8 mouse cellular contexts compared by ENCODE assay signal in the genomic region with DNA sequence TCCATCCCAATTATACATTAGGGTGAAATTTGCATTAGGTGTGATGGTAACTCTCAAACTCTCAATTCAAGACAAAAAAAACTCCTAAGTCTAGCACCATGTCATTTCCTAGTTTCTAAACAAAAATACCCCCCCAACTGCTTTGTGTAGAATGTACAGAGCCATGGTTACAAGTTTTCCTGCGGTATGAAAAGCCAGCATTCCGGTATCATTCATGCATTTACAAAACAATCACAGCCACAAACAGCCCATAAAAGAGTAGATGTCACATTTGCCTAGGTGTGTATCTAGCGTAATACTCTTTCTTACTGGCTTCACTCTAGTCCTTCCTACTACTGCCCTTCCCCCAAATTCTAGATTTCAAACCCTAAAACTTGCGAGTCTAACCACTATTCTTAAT. TPM values are rescaled to one million over a fixed set of nuclear protein-coding genes. Genes with fewer than 3 reads are reported as not detected.
DNase-seq lines count a peak whose midpoint lies in the region; ATAC-seq and TF ChIP-seq lines count a peak whose summit lies in the region.

No protein-coding gene starts in this region.

- ATAC-seq in lung, embryonic 14.5 days (ENCODE audit: insufficient read depth): no peak
- no peak for ATAC-seq in embryonic facial prominence, embryonic 14.5 days (ENCODE audit: low read depth)
- ATAC-seq in intestine, postnatal 0 days: no peak
- no peak for ATAC-seq in neural tube, embryonic 15.5 days (ENCODE audit: low FRiP score)
- no peak for ATAC-seq in inflammation-experienced regulatory T-cells, adult 6 months

- peaks cover 23% of the 10 kb centered on the region for H3K4me1 ChIP-seq in lung, embryonic 14.5 days (ENCODE audit: insufficient read depth)
- peaks cover 28% of the 10 kb centered on the region for H3K4me1 ChIP-seq in embryonic facial prominence, embryonic 14.5 days (ENCODE audit: control insufficient read depth, insufficient read depth, low read length)
- H3K4me1 ChIP-seq in intestine, postnatal 0 days (replicated peaks; ENCODE audit: control insufficient read depth, insufficient read depth, low read length): peaks cover 7% of the 10 kb centered on the region; the same call in 1 of the 2 replicates
- H3K4me1 ChIP-seq in neural tube, embryonic 15.5 days: peaks cover 32% of the 10 kb centered on the region

- H3K9me3 ChIP-seq in lung, embryonic 14.5 days (ENCODE audit: low read depth, low read length): no peaks in the 10 kb centered on the region
- no peaks in the 10 kb centered on the region for H3K9me3 ChIP-seq in embryonic facial prominence, embryonic 14.5 days (ENCODE audit: control insufficient read depth, low read length)
- no peaks in the 10 kb centered on the region for H3K9me3 ChIP-seq in intestine, postnatal 0 days (ENCODE audit: control insufficient read depth)
- H3K9me3 ChIP-seq in neural tube, embryonic 15.5 days (replicated peaks): no peaks in the 10 kb centered on the region

- peak; percentile 41 for DNase-seq in lung, embryonic 14.5 days
- no peak for DNase-seq in lung, postnatal 14 days
- peak; percentile 11 for DNase-seq in embryonic facial prominence, embryonic 14.5 days (ENCODE audit: low spot score)
- no peak for DNase-seq in urinary bladder, postnatal 25 days (ENCODE audit: low spot score)
- no peak for DNase-seq in cerebellum, postnatal 10 days

- WGBS in lung, embryonic 14.5 days: 14% methylated on average over 4 of the region's 4 CpGs
- 9% methylated on average over 4 of the region's 4 CpGs for WGBS in embryonic facial prominence, embryonic 14.5 days
- WGBS in intestine, postnatal 0 days: 30% methylated on average over 4 of the region's 4 CpGs
- 4% methylated on average over 4 of the region's 4 CpGs for WGBS in neural tube, embryonic 15.5 days

- TF ChIP-seq CTCF in lung, embryonic 14.5 days (IDR thresholded peaks at IDR 0.05; ENCODE audit: low read depth): no peak
- TF ChIP-seq CTCF in intestine, postnatal 0 days (IDR thresholded peaks at IDR 0.05; ENCODE audit: low read depth): no peak

- no peaks in the 10 kb centered on the region for H3K27me3 ChIP-seq in lung, embryonic 14.5 days (ENCODE audit: insufficient read depth, low read length)
- H3K27me3 ChIP-seq in embryonic facial prominence, embryonic 14.5 days (replicated peaks; ENCODE audit: control insufficient read depth, insufficient read depth, low read length): no peaks in the 10 kb centered on the region
- no peaks in the 10 kb centered on the region for H3K27me3 ChIP-seq in intestine, postnatal 0 days (replicated peaks; ENCODE audit: control insufficient read depth, insufficient read depth, low read length)
- H3K27me3 ChIP-seq in neural tube, embryonic 15.5 days (replicated peaks): no peaks in the 10 kb centered on the region

- H3K4me2 ChIP-seq in lung, embryonic 14.5 days: peak overlapping the region; percentile 79
- peak overlapping the region; percentile 77 for H3K4me2 ChIP-seq in embryonic facial prominence, embryonic 14.5 days (ENCODE audit: low read depth, low read length)
- peak overlapping the region; percentile 76 for H3K4me2 ChIP-seq in intestine, postnatal 0 days (replicated peaks; ENCODE audit: low read depth)
- H3K4me2 ChIP-seq in neural tube, embryonic 15.5 days: peak overlapping the region; percentile 79

- H3K9ac ChIP-seq in lung, embryonic 14.5 days: peak overlapping the region; percentile 52
- H3K9ac ChIP-seq in embryonic facial prominence, embryonic 14.5 days (ENCODE audit: low read depth, low read length): peak overlapping the region; percentile 86
- H3K9ac ChIP-seq in intestine, postnatal 0 days (ENCODE audit: low read depth, low read length): 0 out of 2 replicates have a peak overlapping the region, but pooled peaks have one; percentile 81
- H3K9ac ChIP-seq in neural tube, embryonic 15.5 days (replicated peaks): peak overlapping the region; percentile 48

- H3K4me3 ChIP-seq in lung, embryonic 14.5 days (ENCODE audit: low read depth, low read length): peak overlapping the region; percentile 62
- H3K4me3 ChIP-seq in embryonic facial prominence, embryonic 14.5 days (ENCODE audit: low read depth, low read length): peak overlapping the region; percentile 81
- H3K4me3 ChIP-seq in intestine, postnatal 0 days (ENCODE audit: low read depth, low read length): peak overlapping the region; percentile 79
- peak overlapping the region; percentile 73 for H3K4me3 ChIP-seq in neural tube, embryonic 15.5 days (replicated peaks)

- peaks cover 14% of the 10 kb centered on the region; the same call in 1 of the 2 replicates for H3K36me3 ChIP-seq in lung, embryonic 14.5 days (ENCODE audit: insufficient read depth)
- H3K36me3 ChIP-seq in embryonic facial prominence, embryonic 14.5 days (ENCODE audit: control insufficient read depth, insufficient read depth, low read length): peaks cover 13% of the 10 kb centered on the region; the same call in 1 of the 2 replicates
- no peaks in the 10 kb centered on the region for H3K36me3 ChIP-seq in intestine, postnatal 0 days (ENCODE audit: control insufficient read depth, insufficient read depth)
- 0 out of 2 replicates have a peak, but pooled peaks cover 10% of the 10 kb centered on the region for H3K36me3 ChIP-seq in neural tube, embryonic 15.5 days

- peak overlapping the region; percentile 85; the same call in 1 of the 2 replicates for H3K27ac ChIP-seq in lung, embryonic 14.5 days (ENCODE audit: low read depth)
- peak overlapping the region; percentile 93 for H3K27ac ChIP-seq in embryonic facial prominence, embryonic 14.5 days (replicated peaks; ENCODE audit: low read depth, low read length)
- H3K27ac ChIP-seq in intestine, postnatal 0 days (ENCODE audit: low read depth, low read length): no peak overlapping the region
- H3K27ac ChIP-seq in neural tube, embryonic 15.5 days (replicated peaks): peak overlapping the region; percentile 80

RNA-seq across cellular contexts. Expression of a gene that starts 2.2 kb away (rescaled TPM):
- 42.3 and 45.8 TPM in 2 replicates for polyA plus RNA-seq in lung, embryonic 14.5 days (2014; fragmentation: Nextera tagmentation; extraction: Ambion mirVana)
- polyA plus RNA-seq in embryonic facial prominence, embryonic 14.5 days (2014; fragmentation: Nextera tagmentation; extraction: Ambion mirVana): 51.5 and 53.1 TPM in 2 replicates
- 18.6 and 21.1 TPM in 2 replicates for polyA plus RNA-seq in intestine, postnatal 0 days (2015; fragmentation: Nextera tagmentation; extraction: Ambion mirVana)
- 47.9 and 53.9 TPM in 2 replicates for polyA plus RNA-seq in neural tube, embryonic 15.5 days (2015; fragmentation: Nextera tagmentation; extraction: Ambion mirVana)
- polyA plus RNA-seq in inflammation-experienced regulatory T-cells, adult 6 months (2017; shearing (Covaris generic)): 100 to 1,000 TPM; 108 to 123 (median 115) TPM

Comparison
In these comparisons a context has a peak if more than half of its experiments do, and no peak if none do; other contexts are left out.
1. DNase-seq: peak in lung, embryonic 14.5 days (single experiment) and embryonic facial prominence, embryonic 14.5 days (single experiment); none in lung, postnatal 14 days (single experiment), urinary bladder, postnatal 25 days (single experiment) and cerebellum, postnatal 10 days (0 of 2).
2. Peak in every context shown above with its lines, with median percentiles within 50 percentile points of each other: H3K4me2 ChIP-seq, H3K4me3 ChIP-seq and H3K9ac ChIP-seq.